Mouse (Mus musculus): ENCODE data around the gene Midn.

- TF ChIP-seq HCFC1 (IDR thresholded peaks at IDR 0.05; ENCODE audit: low read depth, low read length), result no peak
- no peak for TF ChIP-seq POLR2A (IDR thresholded peaks at IDR 0.05; ENCODE audit: control insufficient read depth in 1 of 2, insufficient read depth in 1 of 2, low read depth in 1 of 2, low read length in 2 of 2, poor library complexity in 1 of 2)
- TF ChIP-seq CTCF (IDR thresholded peaks at IDR 0.05 in 2 of 3, conservative IDR thresholded peaks at IDR 0.05 in 1 of 3; ENCODE audit: control insufficient read depth in 1 of 3, insufficient read depth in 1 of 3, low read depth in 2 of 3, low read length in 3 of 3, poor library complexity in 1 of 3, severe bottlenecking in 1 of 3), result no peak
- no peak for TF ChIP-seq MYC (IDR thresholded peaks at IDR 0.05; ENCODE audit: low read depth, low read length)
These were observed 14.2 kb downstream of the Midn start for GRCm38 (mm10) chr10:80162243-80162608.

Data from MEL (cell line).